Mouse (Mus musculus) inflammation-experienced regulatory T-cells, adult 6 months (primary cell): ENCODE data around the gene Tspan12. TPM values are rescaled to one million over a fixed set of nuclear protein-coding genes. Genes with fewer than 3 reads are reported as not detected.

Experiments
- ATAC-seq: one replicate; pipeline ENCODE4 v1.8.0; 2017
- polyA plus RNA-seq, 3 experiments: library from polyadenylated mRNA; unstranded; fragments of 100-300 nt; shearing (Covaris generic); gene quantifications; one replicate each; pipeline ENCODE4 v1.2.1; 2017

The Tspan12 gene
- polyA plus RNA-seq, 3 experiments from 2014 or later = not detected

DNA sequence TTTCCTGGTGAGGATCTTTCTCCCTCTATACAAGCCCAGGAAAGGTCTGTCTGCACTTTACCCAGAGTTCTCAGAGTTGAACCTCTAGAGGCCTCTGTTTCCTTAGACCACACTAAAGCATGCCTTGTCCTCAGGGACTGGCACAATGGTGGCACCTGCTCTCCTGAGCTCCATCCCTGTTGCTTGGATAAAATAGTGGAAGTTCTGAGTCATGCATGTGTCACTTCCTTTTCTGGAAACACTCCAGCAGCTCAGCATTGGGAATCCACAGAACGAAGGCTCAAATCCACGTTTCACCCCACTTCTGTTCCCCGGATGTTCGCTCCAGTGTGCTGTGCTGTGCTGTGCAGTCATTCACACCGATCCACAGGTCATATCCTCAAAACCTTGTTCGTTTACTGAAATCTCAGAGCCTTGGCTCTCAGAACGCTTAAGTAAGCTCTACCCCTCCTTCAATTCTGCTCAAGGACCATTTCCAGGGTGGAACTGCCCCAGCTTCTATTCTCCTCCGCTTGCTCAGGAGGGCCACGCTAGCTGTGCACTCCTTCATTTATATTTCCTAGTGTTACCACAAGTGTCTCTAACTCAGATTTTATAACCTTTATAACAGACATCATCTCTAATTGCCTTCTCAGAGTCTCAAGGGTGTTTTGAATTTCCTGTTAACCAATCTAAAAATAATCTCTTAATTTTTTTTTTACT, 83.4 kb downstream of the Tspan12 start:
- no peak for ATAC-seq

DNA sequence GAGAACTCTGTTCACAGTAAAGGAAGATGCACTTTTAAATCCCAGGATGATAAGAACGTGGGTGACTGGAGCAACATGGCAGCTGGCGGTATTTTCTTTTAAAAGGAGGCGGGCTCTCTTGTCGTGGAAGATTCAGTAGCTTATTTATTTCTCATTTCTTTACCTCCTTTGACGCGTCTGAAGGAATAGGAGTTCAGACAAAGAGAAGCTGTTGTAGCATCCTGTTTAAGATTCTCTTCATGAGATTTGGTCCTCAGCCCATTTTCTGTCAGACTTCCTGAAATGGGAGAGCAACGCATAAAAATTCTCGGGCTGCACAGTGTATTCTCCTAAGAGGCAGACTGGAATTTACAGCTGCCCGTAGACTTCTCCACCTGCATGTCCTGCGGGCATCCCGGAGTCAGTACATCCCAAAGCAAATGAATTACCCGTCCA, 84.5 kb downstream of the Tspan12 start:
- ATAC-seq = no peak

DNA sequence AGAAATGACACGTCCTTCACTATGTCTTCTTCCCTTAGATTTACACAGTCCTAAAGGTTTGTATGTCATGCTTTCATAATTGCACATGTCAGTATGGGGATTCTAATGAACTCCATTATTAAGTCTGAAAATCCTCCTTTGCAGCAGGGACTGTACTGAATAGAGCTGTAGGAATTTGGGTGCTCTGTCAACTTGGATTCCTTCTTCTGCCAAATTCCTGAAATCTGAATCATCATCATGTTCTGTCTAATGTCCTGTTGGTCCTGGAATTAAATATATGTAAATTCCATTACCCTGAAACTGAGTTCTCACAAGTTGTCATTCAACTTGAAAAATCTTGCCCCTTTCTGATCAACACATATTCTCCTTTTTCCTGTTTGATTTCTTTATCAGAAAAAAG, 104.8 kb downstream of the Tspan12 start:
- no peak for ATAC-seq

- ATAC-seq = no peak
Observed at GRCm38 (mm10) chr6:21744615-21745266, 107.6 kb downstream of the Tspan12 start.

GRCm38 (mm10) chr6:21740606-21741005, 111.7 kb downstream of the Tspan12 start:
- ATAC-seq = no peak

DNA sequence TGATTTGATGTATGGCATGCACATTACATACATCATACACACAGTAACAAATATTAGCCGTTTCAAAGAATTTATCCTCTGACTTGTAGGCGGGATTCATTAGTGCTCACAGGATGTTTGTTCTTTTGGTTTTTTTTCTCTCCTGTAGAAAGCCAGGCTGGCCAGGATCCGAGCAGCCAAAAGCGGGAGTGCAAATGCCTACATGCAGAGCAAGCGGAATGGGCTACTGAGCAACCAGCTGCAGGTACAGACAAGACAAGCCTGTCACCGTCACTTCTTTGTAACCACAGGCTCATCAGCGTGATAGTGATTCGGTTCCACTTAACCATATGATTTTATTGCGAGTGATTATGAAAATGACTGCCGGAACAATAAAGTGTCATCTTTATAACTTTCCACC, 130.1 kb downstream of the Tspan12 start:
- ATAC-seq = no peak

Other genes starting within 250 kb of the Tspan12 start
- gene Ing3, start 97.1 kb upstream of the Tspan12 start, polyA plus RNA-seq = 10 to 100 TPM; 73.4 to 84.9 (median 81.1) TPM
- under 1 TPM in 2 of 3 experiments, not detected in 1; 0.08 to 0.16 TPM for gene Cped1, start 133.4 kb upstream of the Tspan12 start, polyA plus RNA-seq